Mouse (Mus musculus): ENCODE results near the gene Bbip1. TPM values are rescaled to one million over a fixed set of nuclear protein-coding genes. Genes with fewer than 3 reads are reported as not detected.
"Not testable (repeated sequence)": the region's sequence is repeated elsewhere in the genome, so short reads cannot be mapped to it uniquely, and the experiment has no call there.

The Bbip1 gene
- polyA plus RNA-seq, 1 experiment from 2014 or later: 65.8 TPM

DNA sequence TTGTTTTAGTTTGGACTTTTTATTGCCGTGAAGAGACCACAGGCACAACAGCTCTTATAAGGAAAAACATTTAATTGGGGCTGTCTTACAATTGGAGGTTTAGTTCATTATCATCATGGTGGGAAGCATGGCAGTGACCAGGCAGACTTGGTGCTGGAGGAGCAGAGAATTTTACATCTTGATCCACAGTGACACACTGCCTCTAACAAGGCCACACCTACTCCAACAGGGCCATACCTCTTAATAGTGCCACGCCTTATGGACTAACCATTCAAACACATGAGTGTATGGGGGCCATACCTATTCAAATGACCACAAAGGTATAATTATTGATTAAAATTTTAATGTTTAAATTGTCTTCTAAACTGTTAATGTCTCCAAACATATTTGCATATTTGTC lies 13.1 kb upstream of the Bbip1 start:
- peak; percentile 76 for ATAC-seq
- Histone ChIP-seq H3K4me1 (peaks cover 30% of the 10 kb centered on the region), H3K4me3 (no peak overlapping the region), H3K9ac (no peak overlapping the region), H3K27me3 (replicated peaks) (no peaks in the 10 kb centered on the region), H3K36me3 (peaks cover 4% of the 10 kb centered on the region; the same call in 1 of the 2 replicates), H3K4me2 (no peak overlapping the region), H3K27ac (no peak overlapping the region), H3K9me3 (replicated peaks) (no peaks in the 10 kb centered on the region)
- 74% methylated on average over 2 of the region's 2 CpGs for WGBS (ENCODE audit: insufficient replicate concordance)

DNA sequence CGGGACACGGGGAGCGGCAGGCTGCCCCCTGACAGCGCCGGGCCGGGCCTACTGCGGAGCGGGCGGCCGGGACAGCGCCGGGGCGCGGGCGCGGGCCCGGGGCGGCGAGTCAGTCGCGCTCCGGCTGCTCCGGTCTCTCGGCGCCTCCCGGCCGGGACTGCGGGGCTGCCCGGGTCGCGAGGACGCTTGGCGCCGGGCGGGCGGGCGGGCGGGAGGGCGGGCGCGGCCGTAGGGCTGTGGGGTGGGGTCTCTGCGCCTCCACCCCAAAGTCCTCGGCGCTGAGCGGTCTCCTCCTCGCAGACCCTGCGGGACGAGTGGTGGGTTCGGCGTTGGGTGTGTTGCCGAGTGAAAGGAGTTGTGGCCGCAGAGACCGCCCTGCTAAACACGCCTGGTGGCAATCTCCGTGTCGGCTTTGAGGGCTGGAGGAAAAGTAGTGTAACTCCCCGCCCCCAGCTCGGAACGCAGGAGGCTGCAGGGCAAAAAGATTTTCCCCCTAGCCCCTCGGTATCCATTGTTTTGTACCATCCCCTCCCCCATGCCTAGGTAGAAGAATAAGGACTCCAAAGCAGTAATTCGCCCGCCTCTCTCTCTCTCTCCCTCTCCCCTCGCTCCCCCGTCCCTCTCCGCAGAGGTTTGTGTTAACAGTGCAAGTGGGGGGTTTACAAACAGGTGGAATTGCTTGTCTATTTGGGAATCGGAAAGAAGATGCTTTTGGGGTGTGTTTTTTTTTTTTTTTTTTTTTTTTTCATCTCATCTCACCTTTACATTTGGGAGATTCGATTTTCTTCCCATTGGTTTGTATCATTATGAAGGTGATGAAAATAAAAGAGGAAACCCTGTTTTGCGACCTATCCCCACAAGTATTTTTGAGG lies 980 bp upstream of the Bbip1 start:
- Histone ChIP-seq H3K27ac (peak overlapping the region; percentile 98), H3K36me3 (peaks cover 10% of the 10 kb centered on the region; the same call in 1 of the 2 replicates), H3K9ac (peak overlapping the region; percentile 97), H3K4me2 (peak overlapping the region; percentile 90), H3K4me1 (peaks cover 64% of the 10 kb centered on the region), H3K27me3 (replicated peaks) (no peaks in the 10 kb centered on the region), H3K4me3 (peak overlapping the region; percentile 97), H3K9me3 (replicated peaks) (no peaks in the 10 kb centered on the region)
- peak; percentile 4; the same call in 1 of the 2 replicates for ATAC-seq
- WGBS (ENCODE audit: insufficient replicate concordance): 3% methylated on average over 26 of the region's 69 CpGs

DNA sequence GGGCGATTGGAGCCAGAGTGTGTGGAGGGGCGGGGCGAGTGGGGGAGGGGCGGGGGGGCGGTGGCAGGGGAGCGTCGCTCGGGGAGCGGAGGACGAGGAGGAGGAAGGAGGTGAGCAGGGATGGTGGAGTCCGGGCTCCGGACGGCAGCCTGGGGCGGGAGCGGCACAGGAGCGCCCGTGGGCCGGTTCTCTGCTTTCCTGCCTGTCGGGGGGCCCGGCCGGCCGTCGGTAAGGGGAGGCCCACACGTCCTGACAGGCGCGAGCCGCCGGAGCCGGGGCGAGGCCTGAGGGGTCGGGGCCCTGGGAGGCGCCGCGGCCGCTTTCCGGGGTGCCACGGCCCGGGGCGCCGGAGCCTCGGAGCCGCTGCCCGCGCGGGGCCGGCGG lies 351 bp upstream of the Bbip1 start:
- H3K27me3 ChIP-seq (replicated peaks): no peaks in the 10 kb centered on the region
- peaks cover 68% of the 10 kb centered on the region for H3K4me1 ChIP-seq
- WGBS (ENCODE audit: insufficient replicate concordance): 0% methylated on average over 22 of the region's 47 CpGs
- H3K9ac ChIP-seq: peak overlapping the region; percentile 97
- H3K4me2 ChIP-seq: peak overlapping the region; percentile 90
- ATAC-seq: peak; percentile 20
- peak overlapping the region; percentile 97 for H3K4me3 ChIP-seq
- H3K36me3 ChIP-seq: peaks cover 10% of the 10 kb centered on the region; the same call in 1 of the 2 replicates
- peak overlapping the region; percentile 98 for H3K27ac ChIP-seq
- no peaks in the 10 kb centered on the region for H3K9me3 ChIP-seq (replicated peaks)

DNA sequence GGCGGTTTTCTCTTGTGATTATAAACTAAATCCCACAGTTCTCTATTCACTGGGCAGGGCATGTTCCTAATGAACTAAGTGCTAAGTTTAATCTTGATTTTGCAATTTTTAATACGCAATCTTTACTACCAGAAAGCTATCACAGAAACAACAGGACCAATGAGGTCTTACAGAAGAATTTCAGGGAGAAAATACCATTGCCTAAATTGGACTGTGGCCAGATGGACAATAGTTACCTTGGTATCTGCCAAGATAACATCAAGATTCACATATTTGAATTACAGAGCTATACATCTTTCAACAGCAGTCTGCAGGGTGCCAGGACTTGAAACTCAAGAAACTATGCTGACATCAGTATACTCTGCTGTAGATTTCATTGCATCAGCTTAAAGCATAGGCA lies 2.1 kb downstream of the Bbip1 start:
- Histone ChIP-seq H3K4me1 (peaks cover 57% of the 10 kb centered on the region), H3K27ac (no peak overlapping the region), H3K4me3 (no peak overlapping the region), H3K9me3 (replicated peaks) (no peaks in the 10 kb centered on the region), H3K9ac (no peak overlapping the region), H3K36me3 (peaks cover 26% of the 10 kb centered on the region), H3K27me3 (replicated peaks) (no peaks in the 10 kb centered on the region), H3K4me2 (peak overlapping the region; percentile 90)
- no peak for ATAC-seq
- WGBS (ENCODE audit: insufficient replicate concordance): 90% methylated on average over 2 of the region's 2 CpGs

DNA sequence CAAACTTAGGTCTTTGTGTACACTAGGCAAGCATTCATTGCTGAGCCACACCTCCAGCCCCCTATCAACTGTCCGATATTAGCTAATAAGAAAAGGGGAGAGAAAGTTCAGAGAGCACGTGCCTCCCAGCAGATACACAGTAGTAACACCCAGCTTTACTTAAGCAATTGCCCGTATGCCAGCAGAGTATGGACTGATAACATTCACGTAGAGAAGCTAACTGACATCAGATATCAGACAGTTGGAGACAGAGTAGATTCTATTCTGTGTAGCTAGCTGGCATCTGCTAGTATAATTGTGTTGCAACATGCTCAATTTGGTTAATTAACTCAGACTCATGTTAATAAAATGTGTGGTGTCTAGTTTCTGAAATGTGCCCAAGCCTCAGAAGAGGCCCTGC lies 3.3 kb downstream of the Bbip1 start:
- no peak overlapping the region for H3K4me3 ChIP-seq
- H3K4me2 ChIP-seq: peak overlapping the region; percentile 16; the same call in 1 of the 2 replicates
- H3K27me3 ChIP-seq (replicated peaks): no peaks in the 10 kb centered on the region
- peak overlapping the region; percentile 65 for H3K27ac ChIP-seq
- H3K36me3 ChIP-seq: peaks cover 33% of the 10 kb centered on the region
- no peak for ATAC-seq
- H3K9ac ChIP-seq: peak overlapping the region; percentile 24; the same call in 1 of the 2 replicates
- H3K9me3 ChIP-seq (replicated peaks): no peaks in the 10 kb centered on the region
- 25% methylated on average over 4 of the region's 4 CpGs for WGBS (ENCODE audit: insufficient replicate concordance)
- peaks cover 49% of the 10 kb centered on the region for H3K4me1 ChIP-seq

DNA sequence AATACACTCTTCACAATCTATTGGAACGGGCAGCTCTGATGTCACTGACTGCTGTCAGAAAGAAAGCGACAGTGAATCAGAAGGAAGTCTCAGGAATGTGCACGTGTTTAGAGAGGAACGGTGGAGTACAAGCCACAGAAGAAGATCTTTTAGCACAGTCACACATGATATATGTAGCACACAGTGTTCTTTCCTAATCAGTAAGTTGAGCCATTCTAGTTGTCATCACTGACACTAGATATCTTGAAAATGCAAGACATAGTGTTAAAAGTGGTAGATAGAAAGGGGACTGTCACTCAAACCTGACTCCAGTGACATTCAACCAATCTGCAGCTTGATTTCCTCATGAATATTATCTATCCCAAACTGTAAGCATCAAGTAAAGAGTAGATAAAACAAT lies 5.0 kb downstream of the Bbip1 start:
- no peaks in the 10 kb centered on the region for H3K9me3 ChIP-seq (replicated peaks)
- H3K27me3 ChIP-seq (replicated peaks): no peaks in the 10 kb centered on the region
- H3K9ac ChIP-seq: no peak overlapping the region
- 51% methylated on average over 4 of the region's 4 CpGs for WGBS (ENCODE audit: insufficient replicate concordance)
- peaks cover 40% of the 10 kb centered on the region for H3K4me1 ChIP-seq
- no peak overlapping the region for H3K4me2 ChIP-seq
- H3K4me3 ChIP-seq: no peak overlapping the region
- peaks cover 46% of the 10 kb centered on the region for H3K36me3 ChIP-seq
- ATAC-seq: no peak
- H3K27ac ChIP-seq: peak overlapping the region; percentile 63

DNA sequence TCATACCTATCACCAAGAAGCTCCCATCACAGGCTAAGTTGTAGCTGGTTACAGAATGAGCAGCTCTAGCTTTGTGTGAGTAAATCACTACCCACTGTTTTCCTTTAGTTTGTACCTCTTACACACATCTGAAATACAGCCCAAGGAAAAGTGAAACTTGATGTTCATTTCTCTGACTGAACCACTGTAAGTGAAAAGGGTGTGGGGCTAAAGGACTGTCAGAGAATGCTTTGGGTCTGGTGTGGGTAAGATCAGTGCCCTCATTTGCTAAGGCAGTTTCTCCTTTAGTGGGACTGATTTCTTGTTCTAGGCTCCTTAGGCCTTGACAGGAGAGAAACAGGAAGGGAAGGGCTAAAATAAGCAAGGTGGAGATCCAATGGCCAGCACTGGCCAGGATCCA lies 10.4 kb downstream of the Bbip1 start:
- Histone ChIP-seq H3K27ac (no peak overlapping the region), H3K4me2 (no peak overlapping the region), H3K9me3 (replicated peaks) (no peaks in the 10 kb centered on the region), H3K4me1 (peaks cover 3% of the 10 kb centered on the region; the same call in 1 of the 2 replicates), H3K36me3 (peaks cover 74% of the 10 kb centered on the region), H3K4me3 (no peak overlapping the region), H3K9ac (no peak overlapping the region), H3K27me3 (replicated peaks) (no peaks in the 10 kb centered on the region)
- no peak for ATAC-seq

DNA sequence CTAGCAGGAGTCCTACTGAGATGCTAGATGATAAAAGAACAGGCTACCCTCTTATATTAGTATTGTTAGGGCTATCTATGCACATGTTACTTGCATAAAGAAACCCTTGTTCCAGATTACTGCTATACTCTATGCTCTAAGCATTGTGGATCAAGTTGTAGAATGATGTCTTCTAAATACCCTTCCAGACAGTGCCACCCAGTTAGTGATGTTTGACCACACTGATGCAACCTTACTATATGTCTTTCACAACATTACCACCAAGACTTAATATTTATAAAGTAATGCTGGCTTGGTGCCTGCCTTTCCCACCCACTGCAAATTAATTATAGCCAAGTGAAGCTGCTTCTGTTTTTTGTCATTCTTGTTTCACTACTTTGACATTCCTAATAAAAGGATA lies 11.4 kb downstream of the Bbip1 start:
- Histone ChIP-seq H3K9me3 (replicated peaks) (no peaks in the 10 kb centered on the region), H3K4me3 (no peak overlapping the region), H3K36me3 (peaks cover 74% of the 10 kb centered on the region), H3K9ac (no peak overlapping the region), H3K4me2 (no peak overlapping the region), H3K27me3 (replicated peaks) (no peaks in the 10 kb centered on the region), H3K4me1 (peaks cover 3% of the 10 kb centered on the region; the same call in 1 of the 2 replicates), H3K27ac (no peak overlapping the region)
- no peak for ATAC-seq

DNA sequence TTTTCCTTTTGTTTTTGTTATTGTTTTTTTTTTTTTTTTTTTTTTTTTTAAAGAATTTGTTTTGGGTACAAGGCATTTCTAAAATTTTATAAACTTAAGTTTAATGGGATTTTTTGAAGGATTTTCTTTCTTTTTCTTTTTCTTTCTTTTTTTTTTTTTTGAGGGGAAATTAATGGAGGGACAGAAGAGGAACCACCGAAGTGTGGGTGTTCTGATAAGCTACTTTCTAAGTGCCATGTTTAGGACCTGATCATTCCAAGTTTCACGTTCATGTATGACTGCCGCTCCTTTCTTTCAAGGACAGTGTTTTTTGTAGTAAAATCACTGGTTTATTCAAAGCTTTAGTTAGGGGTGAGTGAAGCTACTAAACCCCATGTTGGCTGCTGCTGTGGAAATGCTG lies 15.2 kb downstream of the Bbip1 start:
- H3K9me3 ChIP-seq (replicated peaks): no peaks in the 10 kb centered on the region; the same call in 1 of the 2 replicates

DNA sequence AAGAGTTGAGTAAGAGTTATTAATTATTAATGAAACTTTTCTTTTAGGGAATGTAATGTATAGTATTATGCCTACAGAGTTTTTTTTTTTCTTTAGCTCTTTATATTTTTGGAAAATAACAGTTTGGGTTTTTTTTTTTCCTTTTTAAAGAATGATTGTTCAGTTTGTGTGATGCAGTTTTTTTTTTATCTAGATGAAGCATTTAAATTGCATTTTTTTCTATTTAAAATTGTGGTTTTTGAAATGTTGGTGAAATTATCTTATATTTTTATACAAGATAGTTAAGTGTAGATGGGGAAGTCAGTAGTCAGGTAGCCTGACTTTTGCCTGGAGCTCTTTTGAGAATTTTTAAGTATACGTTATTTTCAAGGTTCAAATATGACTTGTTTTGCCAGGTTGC lies 17.7 kb downstream of the Bbip1 start:
- 79% methylated on average over 1 of the region's 1 CpGs for WGBS (ENCODE audit: insufficient replicate concordance)
- Histone ChIP-seq H3K27ac (no peak overlapping the region), H3K27me3 (replicated peaks) (no peaks in the 10 kb centered on the region), H3K4me3 (no peak overlapping the region), H3K9me3 (replicated peaks) (no peaks in the 10 kb centered on the region; the same call in 1 of the 2 replicates), H3K9ac (no peak overlapping the region), H3K36me3 (peaks cover 55% of the 10 kb centered on the region), H3K4me1 (peaks cover 3% of the 10 kb centered on the region; the same call in 1 of the 2 replicates), H3K4me2 (no peak overlapping the region)
- ATAC-seq: no peak

More for the DNA sequence above, 15.2 kb downstream of the Bbip1 start:
- H3K4me3 ChIP-seq: no peak overlapping the region
- H3K9ac ChIP-seq: no peak overlapping the region
- peaks cover 63% of the 10 kb centered on the region for H3K36me3 ChIP-seq
- no peak for ATAC-seq
- H3K27ac ChIP-seq: 0 out of 2 replicates have a peak overlapping the region, but pooled peaks have one; percentile 48
- H3K27me3 ChIP-seq (replicated peaks): no peaks in the 10 kb centered on the region
- H3K4me1 ChIP-seq: peaks cover 3% of the 10 kb centered on the region; the same call in 1 of the 2 replicates
- no peak overlapping the region for H3K4me2 ChIP-seq
- 31% methylated on average over 3 of the region's 3 CpGs for WGBS (ENCODE audit: insufficient replicate concordance)

DNA sequence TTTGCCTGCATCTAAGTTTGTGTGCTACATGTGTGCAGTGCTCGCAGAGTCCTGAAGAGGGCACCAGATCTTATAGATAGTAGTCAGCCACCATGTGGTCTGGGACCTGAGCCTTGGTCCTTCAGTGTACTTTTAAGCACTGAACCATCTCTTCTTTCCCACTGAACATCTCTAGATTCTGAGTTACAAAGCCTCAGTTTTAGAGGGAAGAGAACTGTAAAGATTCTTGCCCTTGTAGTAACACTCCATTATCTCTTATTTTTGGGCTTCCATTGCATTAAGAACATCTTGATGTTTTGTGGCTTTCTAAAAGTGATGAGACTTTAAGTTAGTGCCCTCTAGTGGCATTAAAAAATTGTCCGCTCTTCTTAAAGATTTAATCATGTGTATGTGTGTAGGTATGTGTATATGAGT lies 19.1 kb downstream of the Bbip1 start:
- Histone ChIP-seq H3K27me3 (replicated peaks) (no peaks in the 10 kb centered on the region), H3K36me3 (peaks cover 49% of the 10 kb centered on the region), H3K4me3 (no peak overlapping the region), H3K9ac (no peak overlapping the region), H3K9me3 (replicated peaks) (no peaks in the 10 kb centered on the region; the same call in 1 of the 2 replicates), H3K4me2 (no peak overlapping the region), H3K27ac (no peak overlapping the region), H3K4me1 (peaks cover 3% of the 10 kb centered on the region; the same call in 1 of the 2 replicates)
- 79% methylated on average over 2 of the region's 2 CpGs for WGBS (ENCODE audit: insufficient replicate concordance)
- no peak for ATAC-seq

DNA sequence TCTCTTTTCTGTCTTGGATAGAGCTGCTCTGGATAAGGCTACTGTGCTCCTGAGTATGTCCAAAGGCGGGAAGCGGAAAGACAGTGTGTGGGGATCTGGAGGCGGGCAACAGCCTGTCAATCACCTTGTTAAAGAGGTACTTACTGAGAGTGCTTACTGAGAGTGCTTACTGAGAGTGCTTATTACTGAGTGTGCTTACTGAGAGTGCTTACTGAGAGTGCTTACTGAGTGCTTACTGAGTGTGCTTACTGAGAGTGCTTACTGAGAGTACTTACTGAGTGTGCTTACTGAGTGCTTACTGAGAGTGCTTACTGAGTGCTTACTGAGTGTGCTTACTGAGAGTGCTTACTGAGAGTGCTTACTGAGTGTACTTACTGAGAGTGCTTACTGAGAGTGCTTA lies 22.4 kb downstream of the Bbip1 start:
- H3K4me2 ChIP-seq; H3K27me3 ChIP-seq (replicated peaks); H3K9me3 ChIP-seq (replicated peaks); ATAC-seq; H3K4me1 ChIP-seq; H3K27ac ChIP-seq; H3K4me3 ChIP-seq; H3K9ac ChIP-seq: not testable (repeated sequence)
- H3K36me3 ChIP-seq: peaks cover 59% of the 10 kb centered on the region
- WGBS (ENCODE audit: insufficient replicate concordance): 81% methylated on average over 3 of the region's 3 CpGs
